Mouse (Mus musculus) liver, adult (tissue): Measurements from ENCODE around the gene Itsn2.

ENCODE experiments used
- GATA4 ChIP-seq: IDR thresholded peaks from 2 replicates; pipeline ENCODE4 v1.6.1; 2014; ENCODE audit warnings: mild to moderate bottlenecking, low read length; ENCODE audit not compliant: insufficient replicate concordance

Itsn2 gene

GRCm38 (mm10) chr12:4676336-4676735 is 83.9 kb downstream of the Itsn2 start:
- no peak for TF ChIP-seq GATA4

DNA sequence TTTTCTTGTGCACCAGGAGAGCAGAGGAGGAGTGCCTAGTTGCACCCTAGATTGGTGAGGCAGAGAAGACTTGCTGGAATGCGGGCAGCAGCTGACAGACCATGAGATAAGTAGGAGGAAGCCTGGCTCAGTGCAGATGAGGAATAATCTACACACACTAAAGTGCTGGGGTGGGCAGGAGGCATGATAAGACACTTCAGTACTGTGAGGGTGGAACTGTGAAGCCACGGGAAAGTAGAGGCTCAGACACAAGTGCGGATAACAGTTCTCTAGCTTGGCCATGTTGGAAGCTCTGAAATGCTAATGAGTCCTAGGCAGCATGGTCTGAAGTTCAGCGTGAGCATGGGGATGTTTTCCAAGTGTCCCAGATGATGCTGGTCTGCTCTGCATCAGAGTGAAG is 87.5 kb downstream of the Itsn2 start:
- TF ChIP-seq GATA4 = no peak

- TF ChIP-seq GATA4 = no peak
These were observed 93.0 kb downstream of the Itsn2 start for GRCm38 (mm10) chr12:4685441-4685840.

GRCm38 (mm10) chr12:4688386-4688785 is 95.9 kb downstream of the Itsn2 start:
- no peak for TF ChIP-seq GATA4

- no peak for TF ChIP-seq GATA4
These were observed 96.9 kb downstream of the Itsn2 start for GRCm38 (mm10) chr12:4689341-4689740.

DNA sequence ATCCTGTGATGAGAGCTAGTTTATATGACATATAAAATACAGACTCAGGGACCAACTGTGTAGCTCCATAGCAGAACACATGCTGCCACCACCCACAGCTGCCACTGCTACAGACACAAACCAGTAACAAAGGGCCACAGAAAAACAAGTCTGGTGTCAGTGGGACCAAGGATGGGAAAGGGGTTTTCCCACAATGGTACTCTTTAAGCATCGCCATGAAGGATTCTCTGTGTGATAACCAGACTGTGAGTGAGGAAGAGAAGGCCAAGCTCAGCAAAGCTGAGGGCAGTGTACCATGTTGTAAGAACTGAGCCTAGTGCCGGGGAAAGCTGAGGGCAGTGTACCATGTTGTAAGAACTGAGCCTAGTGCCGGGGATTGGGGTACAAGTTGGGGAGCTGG is 98.8 kb downstream of the Itsn2 start:
- no peak for TF ChIP-seq GATA4

GRCm38 (mm10) chr12:4694534-4694933 is 102.1 kb downstream of the Itsn2 start:
- no peak for TF ChIP-seq GATA4

- TF ChIP-seq GATA4 = no peak
These were observed 113.7 kb downstream of the Itsn2 start for GRCm38 (mm10) chr12:4706175-4706574.

DNA sequence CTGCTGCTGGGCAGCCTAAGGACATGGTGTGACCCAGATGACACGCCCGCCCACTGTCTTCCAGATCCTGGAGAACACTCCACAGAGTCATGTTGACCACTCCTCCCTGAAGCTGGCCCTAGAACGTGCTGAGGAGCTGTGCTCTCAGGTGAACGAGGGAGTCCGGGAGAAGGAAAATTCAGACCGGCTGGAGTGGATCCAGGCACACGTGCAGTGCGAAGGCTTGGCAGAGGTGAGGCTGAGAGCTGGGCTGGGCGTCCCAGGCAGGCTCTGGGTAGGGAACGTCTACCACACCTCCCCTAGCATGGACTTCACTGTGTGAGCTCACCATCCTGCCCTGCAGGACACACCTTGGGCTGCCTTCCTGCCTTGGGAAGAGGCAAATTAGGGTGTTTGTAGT is 114.5 kb downstream of the Itsn2 start:
- no peak for TF ChIP-seq GATA4

GRCm38 (mm10) chr12:4707488-4708017 is 115.1 kb downstream of the Itsn2 start:
- no peak for TF ChIP-seq GATA4

DNA sequence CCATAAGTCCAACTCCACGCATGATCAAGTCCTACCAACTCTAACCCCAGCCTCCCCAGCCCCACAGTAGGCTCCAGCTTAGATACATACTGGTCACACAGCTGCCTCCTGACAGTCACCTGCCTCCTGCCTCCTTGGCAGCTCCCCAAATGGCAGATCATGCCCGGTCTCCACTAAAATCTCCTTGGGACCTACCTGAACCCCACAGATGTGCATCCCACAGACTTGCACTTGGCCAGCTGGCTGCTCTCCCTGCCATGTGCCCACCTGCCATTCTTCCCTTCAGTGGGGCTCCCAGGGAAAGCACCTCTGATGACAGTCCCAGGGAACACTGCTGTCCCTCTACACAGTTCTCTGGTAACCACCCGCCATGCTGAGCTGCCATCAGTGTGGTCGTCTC is 115.9 kb downstream of the Itsn2 start:
- no peak for TF ChIP-seq GATA4

- no peak for TF ChIP-seq GATA4
These were observed 116.6 kb downstream of the Itsn2 start for GRCm38 (mm10) chr12:4708881-4709604.

- TF ChIP-seq GATA4 = no peak
These were observed 117.5 kb downstream of the Itsn2 start for GRCm38 (mm10) chr12:4709926-4710325.

- no peak for TF ChIP-seq GATA4
These were observed 120.9 kb downstream of the Itsn2 start for GRCm38 (mm10) chr12:4713361-4713760.

DNA sequence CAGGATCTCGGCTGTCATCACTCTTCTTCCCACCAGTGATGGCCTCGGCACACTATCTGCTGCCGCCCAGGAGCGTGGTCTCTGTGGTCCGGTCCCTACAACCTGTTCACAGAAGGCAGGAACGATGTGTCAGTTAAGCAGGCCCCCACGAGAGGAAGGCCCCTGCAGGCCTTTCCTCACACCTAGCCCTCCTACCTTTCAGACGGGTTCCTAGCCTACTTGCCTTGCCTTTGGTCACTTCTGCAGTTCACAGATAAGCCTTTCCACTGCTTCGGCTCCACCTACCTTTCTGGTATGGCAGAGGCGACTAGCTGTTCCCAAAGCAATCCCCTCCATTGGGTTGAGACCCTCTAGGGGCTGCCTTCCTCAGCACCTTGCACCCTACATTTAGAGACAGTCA is 123.2 kb downstream of the Itsn2 start:
- TF ChIP-seq GATA4 = no peak

DNA sequence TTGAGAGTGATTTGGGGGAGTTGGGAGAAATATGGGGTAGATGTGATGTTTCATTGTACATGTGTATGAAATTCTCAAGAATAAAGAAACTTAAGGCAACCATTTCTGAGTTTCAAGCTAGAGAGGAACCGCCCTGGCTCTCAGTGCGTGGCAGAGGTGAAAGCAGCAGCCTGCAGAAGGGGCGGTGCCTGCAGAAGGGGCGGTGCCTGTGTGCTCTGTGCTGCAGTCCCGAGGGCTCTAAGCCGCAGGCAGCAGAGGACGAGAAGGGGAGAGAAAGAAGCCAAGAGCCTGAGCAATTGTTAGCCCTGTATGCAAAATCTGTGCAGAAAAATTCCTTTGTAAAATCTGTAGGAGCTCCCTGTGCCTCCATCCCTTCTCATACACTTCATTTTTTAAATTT is 125.0 kb downstream of the Itsn2 start:
- no peak for TF ChIP-seq GATA4

DNA sequence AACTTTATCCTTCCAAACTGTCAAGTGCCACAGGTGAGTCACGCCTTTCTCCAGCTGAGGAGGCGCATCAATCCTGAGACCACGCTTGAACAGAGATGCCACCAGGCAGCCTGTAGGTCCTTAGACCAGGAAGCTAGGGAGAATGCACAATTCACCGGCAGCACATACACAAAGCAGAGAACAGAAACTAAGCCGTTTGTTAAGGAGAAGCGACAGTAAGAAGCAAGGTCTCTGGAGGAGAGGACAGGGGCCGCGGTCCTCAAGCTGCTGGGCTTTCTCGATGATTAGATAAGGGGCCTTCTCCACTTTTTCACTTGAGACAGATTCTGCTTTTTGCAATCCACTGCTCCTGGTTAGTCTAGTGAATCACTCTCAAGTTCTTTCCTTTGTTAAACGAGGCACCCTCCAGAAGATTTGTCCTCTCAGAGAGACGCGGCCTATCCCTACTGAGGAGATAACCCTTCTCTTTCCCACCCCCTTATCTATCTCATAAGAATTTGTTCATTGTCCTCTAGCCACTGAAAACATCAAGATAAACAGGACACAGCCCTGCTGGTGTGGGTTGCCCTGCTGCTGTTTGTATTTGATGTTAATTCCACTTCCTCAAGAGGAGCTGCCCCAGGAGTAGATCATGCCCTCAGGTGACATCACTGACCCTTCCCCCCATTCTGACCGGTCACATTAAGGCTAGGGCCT is 126.8 kb downstream of the Itsn2 start:
- no peak for TF ChIP-seq GATA4
